Mouse (Mus musculus): ENCODE measurements around the gene Pafah1b3. TPM values are rescaled to one million over a fixed set of nuclear protein-coding genes. Genes with fewer than 3 reads are reported as not detected.

The Pafah1b3 gene
- polyA plus RNA-seq, 1 experiment from 2014 or later = 635 TPM

DNA sequence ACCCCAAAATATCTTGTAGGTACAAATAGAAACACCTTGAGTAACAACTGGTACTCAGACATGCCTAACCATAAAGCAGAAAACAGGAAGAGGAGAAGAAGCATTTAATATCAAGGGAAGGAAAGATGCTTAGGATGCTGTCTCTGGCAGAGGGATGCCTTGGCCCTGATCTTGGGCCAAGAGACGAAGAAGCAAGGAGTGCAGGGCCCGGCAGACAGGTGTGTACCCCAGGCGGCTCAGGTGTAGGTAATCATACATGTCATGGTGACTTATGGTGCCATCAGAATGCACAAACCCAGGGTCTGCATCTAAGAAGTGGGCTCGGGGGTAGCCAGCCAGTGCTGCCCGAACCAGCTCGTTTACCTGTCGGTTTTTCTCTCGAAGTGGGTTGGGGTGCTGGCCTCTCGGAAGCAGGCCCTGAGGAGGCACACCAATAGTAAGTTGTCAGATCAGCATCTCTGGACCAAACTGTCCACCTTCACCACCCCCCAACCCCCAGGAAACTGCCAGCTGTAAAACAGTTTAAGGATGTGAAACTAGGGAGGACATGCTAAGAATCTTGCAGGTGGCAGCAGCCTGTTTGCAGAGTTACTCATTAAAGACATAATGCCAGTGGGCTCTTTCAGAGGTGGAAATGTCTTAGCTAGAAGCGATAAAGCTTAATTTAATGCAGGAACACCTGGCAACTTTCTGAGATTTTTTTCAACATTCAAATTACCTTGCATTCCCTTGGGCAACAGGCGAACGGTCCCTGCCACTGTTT lies 2.6 kb downstream of the Pafah1b3 start:
- Histone ChIP-seq H3K27me3 (replicated peaks; ENCODE audit: control insufficient read depth, insufficient read depth, low read length) (no peaks in the 10 kb centered on the region), H3K4me1 (ENCODE audit: control insufficient read depth, insufficient read depth, low read length) (peaks cover 11% of the 10 kb centered on the region; the same call in 1 of the 2 replicates), H3K27ac (ENCODE audit: low read depth, low read length) (no peak overlapping the region), H3K4me3 (ENCODE audit: low read depth, low read length) (no peak overlapping the region), H3K9ac (ENCODE audit: low read length) (no peak overlapping the region), H3K36me3 (ENCODE audit: control insufficient read depth, insufficient read depth, low read length) (peaks cover 61% of the 10 kb centered on the region), H3K4me2 (ENCODE audit: low read length) (no peak overlapping the region), H3K9me3 (replicated peaks; ENCODE audit: control insufficient read depth, low read length) (no peaks in the 10 kb centered on the region)
- DNase-seq (ENCODE audit: low spot score) (no peak), ATAC-seq (no peak)
- 86% methylated on average over 12 of the region's 12 CpGs for WGBS

DNA sequence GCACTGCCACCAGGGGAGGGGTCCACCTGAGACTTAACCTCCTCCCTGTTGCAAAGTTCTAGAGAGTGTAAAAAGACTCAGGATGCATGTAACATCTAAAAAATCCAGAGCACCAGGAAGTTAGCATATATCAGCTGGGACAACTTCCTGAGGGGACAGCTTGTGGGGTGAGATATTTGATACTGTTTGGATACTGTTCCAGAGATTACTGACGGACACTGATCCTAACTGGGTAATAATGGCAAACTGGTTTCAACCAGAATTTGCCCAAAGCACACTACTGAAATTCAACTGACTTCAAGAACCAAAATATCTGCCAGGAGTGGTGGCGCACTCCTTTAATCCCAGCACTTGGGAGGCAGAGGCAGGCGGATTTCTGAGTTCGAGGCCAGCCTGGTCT lies 3.3 kb downstream of the Pafah1b3 start:
- 91% methylated on average over 4 of the region's 4 CpGs for WGBS
- Histone ChIP-seq H3K27ac (ENCODE audit: low read depth, low read length) (no peak overlapping the region), H3K36me3 (ENCODE audit: control insufficient read depth, insufficient read depth, low read length) (peaks cover 67% of the 10 kb centered on the region), H3K4me1 (ENCODE audit: control insufficient read depth, insufficient read depth, low read length) (peaks cover 11% of the 10 kb centered on the region; the same call in 1 of the 2 replicates), H3K4me2 (ENCODE audit: low read length) (no peak overlapping the region), H3K9ac (ENCODE audit: low read length) (no peak overlapping the region), H3K27me3 (replicated peaks; ENCODE audit: control insufficient read depth, insufficient read depth, low read length) (no peaks in the 10 kb centered on the region), H3K4me3 (ENCODE audit: low read depth, low read length) (no peak overlapping the region), H3K9me3 (replicated peaks; ENCODE audit: control insufficient read depth, low read length) (no peaks in the 10 kb centered on the region)
- no peak for ATAC-seq
- no peak for DNase-seq (ENCODE audit: low spot score)

DNA sequence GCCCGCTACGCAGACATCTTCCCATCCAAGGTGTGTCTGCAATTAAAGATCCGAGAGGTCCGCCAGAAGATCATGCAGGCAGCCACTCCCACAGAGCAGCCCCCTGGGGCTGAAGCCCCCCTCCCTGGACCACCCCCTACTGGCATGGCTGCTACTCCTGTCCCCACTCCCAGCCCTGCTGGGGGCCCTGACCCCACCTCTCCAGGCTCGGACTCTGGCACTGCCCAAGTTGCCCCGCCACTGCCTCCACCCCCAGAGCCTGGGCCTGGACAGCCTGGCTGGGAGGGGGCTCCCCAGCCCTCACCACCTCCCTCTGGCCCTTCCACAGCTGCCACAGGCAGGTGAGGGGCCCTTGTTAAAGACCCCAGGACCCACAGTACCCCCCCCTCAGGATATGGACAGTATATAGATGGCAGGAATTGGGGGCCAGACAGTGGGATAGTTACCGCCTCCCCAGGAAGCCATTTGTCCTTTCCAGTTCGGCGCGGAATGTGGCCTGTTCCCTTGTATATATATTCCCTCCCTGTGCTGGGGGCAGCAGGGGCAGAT lies 4.5 kb downstream of the Pafah1b3 start:
- WGBS = 83% methylated on average over 10 of the region's 10 CpGs
- H3K4me2 ChIP-seq (ENCODE audit: low read length) = no peak overlapping the region
- H3K27ac ChIP-seq (ENCODE audit: low read depth, low read length) = no peak overlapping the region
- peaks cover 11% of the 10 kb centered on the region; the same call in 1 of the 2 replicates for H3K4me1 ChIP-seq (ENCODE audit: control insufficient read depth, insufficient read depth, low read length)
- ATAC-seq (no peak), DNase-seq (ENCODE audit: low spot score) (no peak)
- H3K27me3 ChIP-seq (replicated peaks; ENCODE audit: control insufficient read depth, insufficient read depth, low read length) = no peaks in the 10 kb centered on the region
- H3K36me3 ChIP-seq (ENCODE audit: control insufficient read depth, insufficient read depth, low read length) = peaks cover 79% of the 10 kb centered on the region
- no peak overlapping the region for H3K4me3 ChIP-seq (ENCODE audit: low read depth, low read length)
- no peaks in the 10 kb centered on the region for H3K9me3 ChIP-seq (replicated peaks; ENCODE audit: control insufficient read depth, low read length)
- no peak overlapping the region for H3K9ac ChIP-seq (ENCODE audit: low read length)

DNA sequence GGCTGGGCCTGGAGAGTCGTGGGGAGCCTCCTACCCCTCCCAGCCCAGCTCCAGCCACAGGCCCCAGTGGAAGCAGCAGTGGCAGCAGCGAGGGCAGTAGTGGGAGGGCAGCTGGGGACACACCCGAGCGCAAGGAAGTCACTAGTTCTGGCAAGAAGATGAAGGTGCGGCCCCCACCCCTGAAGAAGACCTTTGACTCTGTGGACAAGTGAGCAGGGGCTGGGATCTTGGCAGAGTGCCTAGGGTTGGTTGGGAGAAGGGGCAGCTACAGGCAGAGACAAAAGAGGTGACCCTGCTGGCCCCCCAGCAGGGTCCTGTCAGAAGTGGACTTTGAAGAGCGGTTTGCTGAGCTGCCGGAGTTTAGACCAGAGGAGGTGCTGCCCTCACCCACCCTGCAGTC lies 5.7 kb downstream of the Pafah1b3 start:
- H3K4me3 ChIP-seq (ENCODE audit: low read depth, low read length) = no peak overlapping the region
- no peak overlapping the region for H3K4me2 ChIP-seq (ENCODE audit: low read length)
- no peaks in the 10 kb centered on the region for H3K27me3 ChIP-seq (replicated peaks; ENCODE audit: control insufficient read depth, insufficient read depth, low read length)
- no peak for ATAC-seq
- H3K4me1 ChIP-seq (ENCODE audit: control insufficient read depth, insufficient read depth, low read length) = peaks cover 11% of the 10 kb centered on the region; the same call in 1 of the 2 replicates
- WGBS = 67% methylated on average over 7 of the region's 7 CpGs
- H3K9me3 ChIP-seq (replicated peaks; ENCODE audit: control insufficient read depth, low read length) = no peaks in the 10 kb centered on the region
- no peak overlapping the region for H3K27ac ChIP-seq (ENCODE audit: low read depth, low read length)
- H3K36me3 ChIP-seq (ENCODE audit: control insufficient read depth, insufficient read depth, low read length) = peaks cover 91% of the 10 kb centered on the region
- no peak overlapping the region for H3K9ac ChIP-seq (ENCODE audit: low read length)
- no peak for DNase-seq (ENCODE audit: low spot score)

DNA sequence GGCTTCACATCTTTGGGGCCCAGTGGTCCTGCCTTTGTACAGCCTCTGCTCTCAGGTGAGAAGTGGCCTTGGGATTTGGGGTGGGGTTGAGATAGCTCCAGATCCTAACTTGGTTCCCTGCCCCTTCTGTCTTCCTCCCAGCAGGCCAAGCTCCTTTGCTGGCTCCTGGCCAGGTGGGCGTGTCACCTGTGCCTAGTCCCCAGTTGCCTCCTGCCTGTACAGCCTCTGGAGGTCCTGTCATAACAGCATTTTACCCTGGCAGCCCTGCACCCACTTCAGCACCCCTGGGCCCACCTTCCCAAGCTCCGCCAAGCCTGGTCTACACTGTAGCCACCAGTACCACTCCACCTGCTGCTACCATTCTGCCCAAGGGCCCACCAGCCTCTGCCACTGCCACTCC lies 6.9 kb downstream of the Pafah1b3 start:
- 0 out of 2 replicates have a peak, but pooled peaks have one; percentile 13 for ATAC-seq
- H3K9ac ChIP-seq (ENCODE audit: low read length) = no peak overlapping the region; the same call in 1 of the 2 replicates

DNA sequence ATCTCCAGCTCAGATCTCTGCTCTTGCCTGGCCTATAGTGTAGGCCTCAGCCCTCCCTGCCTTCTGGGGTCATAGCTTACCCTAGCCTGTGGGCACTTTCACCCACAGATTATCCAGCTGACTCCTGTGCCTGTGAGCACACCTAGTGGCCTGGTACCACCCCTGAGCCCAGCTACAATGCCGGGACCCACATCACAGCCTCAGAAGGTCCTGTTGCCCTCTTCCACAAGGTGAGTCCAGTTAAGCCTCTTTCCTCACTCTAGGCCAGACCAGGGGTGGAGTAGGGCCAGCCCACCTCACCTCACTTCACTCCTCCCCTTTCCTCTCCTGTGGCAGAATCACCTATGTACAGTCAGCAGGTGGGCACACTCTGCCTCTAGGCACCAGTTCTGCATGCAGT lies 7.3 kb downstream of the Pafah1b3 start:
- DNase-seq (ENCODE audit: low spot score) = no peak
- ATAC-seq = no peak
- no peaks in the 10 kb centered on the region for H3K27me3 ChIP-seq (replicated peaks; ENCODE audit: control insufficient read depth, insufficient read depth, low read length)
- no peak overlapping the region for H3K4me3 ChIP-seq (ENCODE audit: low read depth, low read length)
- H3K27ac ChIP-seq (ENCODE audit: low read depth, low read length) = no peak overlapping the region
- no peak overlapping the region; the same call in 1 of the 2 replicates for H3K9ac ChIP-seq (ENCODE audit: low read length)
- no peak overlapping the region for H3K4me2 ChIP-seq (ENCODE audit: low read length)
- H3K9me3 ChIP-seq (replicated peaks; ENCODE audit: control insufficient read depth, low read length) = no peaks in the 10 kb centered on the region
- 89% methylated on average over 1 of the region's 1 CpGs for WGBS
- H3K4me1 ChIP-seq (ENCODE audit: control insufficient read depth, insufficient read depth, low read length) = no peaks in the 10 kb centered on the region
- H3K36me3 ChIP-seq (ENCODE audit: control insufficient read depth, insufficient read depth, low read length) = peaks cover 100% of the 10 kb centered on the region

More for the DNA sequence above, 6.9 kb downstream of the Pafah1b3 start:
- Histone ChIP-seq H3K27ac (ENCODE audit: low read depth, low read length) (no peak overlapping the region; the same call in 1 of the 2 replicates), H3K9me3 (replicated peaks; ENCODE audit: control insufficient read depth, low read length) (no peaks in the 10 kb centered on the region), H3K36me3 (ENCODE audit: control insufficient read depth, insufficient read depth, low read length) (peaks cover 100% of the 10 kb centered on the region), H3K27me3 (replicated peaks; ENCODE audit: control insufficient read depth, insufficient read depth, low read length) (no peaks in the 10 kb centered on the region), H3K4me3 (ENCODE audit: low read depth, low read length) (no peak overlapping the region), H3K4me2 (ENCODE audit: low read length) (no peak overlapping the region), H3K4me1 (ENCODE audit: control insufficient read depth, insufficient read depth, low read length) (peaks cover under 1% of the 10 kb centered on the region; the same call in 1 of the 2 replicates)
- WGBS = 81% methylated on average over 2 of the region's 2 CpGs
- peak; percentile 57 for DNase-seq (ENCODE audit: low spot score)

DNA sequence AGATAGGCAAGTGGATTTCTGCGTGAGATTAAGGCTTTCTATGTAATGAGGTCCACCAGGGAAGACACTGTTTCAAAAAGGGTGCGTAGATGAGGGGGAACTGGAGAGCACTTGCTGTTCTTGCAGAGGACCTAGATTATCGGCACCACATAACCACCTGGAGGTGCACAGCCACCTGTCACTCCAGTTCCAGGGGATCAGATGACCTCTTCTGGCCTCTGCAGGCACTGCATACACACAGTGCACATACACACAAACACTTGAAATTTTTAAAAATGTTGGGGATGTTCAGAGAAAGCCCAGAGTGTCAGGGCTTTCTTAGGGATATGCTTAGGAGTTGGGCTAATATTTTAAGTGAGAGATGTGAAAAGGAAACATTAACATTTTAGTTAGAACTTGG lies 7.9 kb downstream of the Pafah1b3 start:
- peaks cover under 1% of the 10 kb centered on the region; the same call in 1 of the 2 replicates for H3K4me1 ChIP-seq (ENCODE audit: control insufficient read depth, insufficient read depth, low read length)
- H3K4me3 ChIP-seq (ENCODE audit: low read depth, low read length) = no peak overlapping the region
- no peak overlapping the region for H3K9ac ChIP-seq (ENCODE audit: low read length)
- no peak overlapping the region for H3K4me2 ChIP-seq (ENCODE audit: low read length)
- no peak for ATAC-seq
- no peak overlapping the region for H3K27ac ChIP-seq (ENCODE audit: low read depth, low read length)
- no peaks in the 10 kb centered on the region for H3K27me3 ChIP-seq (replicated peaks; ENCODE audit: control insufficient read depth, insufficient read depth, low read length)
- peaks cover 100% of the 10 kb centered on the region for H3K36me3 ChIP-seq (ENCODE audit: control insufficient read depth, insufficient read depth, low read length)
- H3K9me3 ChIP-seq (replicated peaks; ENCODE audit: control insufficient read depth, low read length) = no peaks in the 10 kb centered on the region
- WGBS = 100% methylated on average over 3 of the region's 3 CpGs
- no peak for DNase-seq (ENCODE audit: low spot score)

DNA sequence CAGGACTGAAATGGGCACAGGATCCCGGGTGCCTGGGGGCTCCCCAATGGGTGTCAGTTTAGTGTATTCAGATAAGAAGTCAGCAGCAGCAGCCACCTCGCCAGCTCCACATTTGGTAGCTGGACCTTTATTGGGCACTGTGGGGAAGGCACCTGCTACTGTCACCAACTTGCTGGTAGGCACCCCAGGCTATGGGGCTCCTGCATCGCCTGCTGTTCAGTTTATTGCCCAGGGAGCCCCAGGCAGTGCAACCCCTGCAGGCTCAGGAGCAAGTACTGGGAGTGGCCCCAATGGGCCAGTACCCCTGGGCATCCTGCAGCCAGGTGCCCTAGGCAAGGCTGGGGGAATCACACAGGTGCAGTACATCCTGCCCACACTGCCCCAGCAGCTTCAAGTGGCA lies 9.1 kb downstream of the Pafah1b3 start:
- peaks cover 12% of the 10 kb centered on the region for H3K4me1 ChIP-seq (ENCODE audit: control insufficient read depth, insufficient read depth, low read length)
- H3K9me3 ChIP-seq (replicated peaks; ENCODE audit: control insufficient read depth, low read length) = no peaks in the 10 kb centered on the region
- 98% methylated on average over 3 of the region's 3 CpGs for WGBS
- ATAC-seq (no peak), DNase-seq (ENCODE audit: low spot score) (no peak)
- H3K9ac ChIP-seq (ENCODE audit: low read length) = no peak overlapping the region
- no peak overlapping the region for H3K4me2 ChIP-seq (ENCODE audit: low read length)
- H3K27ac ChIP-seq (ENCODE audit: low read depth, low read length) = no peak overlapping the region
- peaks cover 91% of the 10 kb centered on the region for H3K36me3 ChIP-seq (ENCODE audit: control insufficient read depth, insufficient read depth, low read length)
- H3K4me3 ChIP-seq (ENCODE audit: low read depth, low read length) = no peak overlapping the region
- no peaks in the 10 kb centered on the region for H3K27me3 ChIP-seq (replicated peaks; ENCODE audit: control insufficient read depth, insufficient read depth, low read length)

DNA sequence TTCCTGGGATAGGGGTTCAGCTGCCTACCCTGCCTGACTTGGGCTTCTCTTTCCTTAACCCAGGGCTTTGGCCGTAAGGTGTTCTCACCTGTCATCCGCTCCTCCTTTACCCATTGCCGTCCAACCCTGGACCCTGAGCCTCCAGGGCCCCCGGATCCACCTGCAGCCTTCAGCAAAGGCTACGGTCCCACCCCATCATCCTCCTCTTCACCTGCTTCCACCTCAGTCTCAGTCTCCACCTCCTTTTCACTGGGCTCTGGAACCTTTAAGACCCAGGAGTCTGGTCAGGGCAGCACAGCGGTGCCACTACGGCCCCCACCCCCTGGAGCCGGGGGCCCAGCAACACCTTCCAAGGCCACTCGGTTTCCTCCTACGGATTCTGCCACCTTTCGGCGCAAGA lies 9.8 kb downstream of the Pafah1b3 start:
- no peaks in the 10 kb centered on the region for H3K27me3 ChIP-seq (replicated peaks; ENCODE audit: control insufficient read depth, insufficient read depth, low read length)
- peaks cover 15% of the 10 kb centered on the region for H3K4me1 ChIP-seq (ENCODE audit: control insufficient read depth, insufficient read depth, low read length)
- ATAC-seq (no peak), DNase-seq (ENCODE audit: low spot score) (no peak)
- H3K27ac ChIP-seq (ENCODE audit: low read depth, low read length) = no peak overlapping the region
- H3K36me3 ChIP-seq (ENCODE audit: control insufficient read depth, insufficient read depth, low read length) = peaks cover 84% of the 10 kb centered on the region
- H3K4me2 ChIP-seq (ENCODE audit: low read length) = no peak overlapping the region
- H3K9me3 ChIP-seq (replicated peaks; ENCODE audit: control insufficient read depth, low read length) = no peaks in the 10 kb centered on the region
- H3K9ac ChIP-seq (ENCODE audit: low read length) = no peak overlapping the region
- no peak overlapping the region for H3K4me3 ChIP-seq (ENCODE audit: low read depth, low read length)
- 93% methylated on average over 12 of the region's 12 CpGs for WGBS
